Mouse (Mus musculus) forebrain, embryonic 14.5 days (tissue): ENCODE measurements around the gene Clmn. TPM values are rescaled to one million over a fixed set of nuclear protein-coding genes. Genes with fewer than 3 reads are reported as not detected.

Experiments used
- ATAC-seq: fragments of 200-750 bp; cut with Nextera tagmentation; 2 replicates; pipeline ENCODE4 v1.8.0; 2017; ENCODE audit warnings: mild to moderate bottlenecking, moderate library complexity
- DNase-seq: peaks from one replicate; pipeline ENCODE4 v3.0.0-alpha.2; 2015; ENCODE audit warnings: low spot score
- H3K27ac ChIP-seq: fragments of 300-500 bp; sonication (generic); 2 replicates; pipeline ENCODE4 v1.5.1; 2014; ENCODE audit warnings: low read depth, mild to moderate bottlenecking, control low read depth, low read length, moderate library complexity
- H3K27me3 ChIP-seq: fragments of 300-500 bp; sonication (generic); replicated peaks from 2 replicates; pipeline ENCODE4 v1.6.1; 2014; ENCODE audit warnings: low read length, control low read depth, mixed read lengths; ENCODE audit not compliant: control insufficient read depth, insufficient read depth
- H3K36me3 ChIP-seq: fragments of 300-500 bp; sonication (generic); 2 replicates; pipeline ENCODE4 v1.6.1; 2014; ENCODE audit warnings: low read length, control low read depth; ENCODE audit not compliant: control insufficient read depth, insufficient read depth
- H3K4me1 ChIP-seq: fragments of 300-500 bp; sonication (generic); 2 replicates; pipeline ENCODE4 v1.6.1; 2014; ENCODE audit warnings: antibody characterized with exemption, low read length, control low read depth; ENCODE audit not compliant: control insufficient read depth, insufficient read depth
- H3K4me2 ChIP-seq: fragments of 300-500 bp; sonication (generic); 2 replicates; pipeline ENCODE4 v1.6.1; 2014; ENCODE audit warnings: mild to moderate bottlenecking, control low read depth, low read length
- H3K4me3 ChIP-seq: fragments of 300-500 bp; sonication (generic); 2 replicates; pipeline ENCODE4 v1.5.1; 2014; ENCODE audit warnings: low read depth, low read length, control low read depth
- H3K9ac ChIP-seq: fragments of 300-500 bp; sonication (generic); 2 replicates; pipeline ENCODE4 v1.6.1; 2014; ENCODE audit warnings: mild to moderate bottlenecking, low read length, control low read depth, moderate library complexity
- H3K9me3 ChIP-seq: fragments of 300-500 bp; sonication (generic); replicated peaks from 2 replicates; pipeline ENCODE4 v1.6.1; 2016; ENCODE audit warnings: low read length, control low read depth, mixed read lengths; ENCODE audit not compliant: control insufficient read depth
- whole genome bisulfite sequencing: fragments of 180-500 bp; shearing (Covaris S2); extraction: QIAGEN DNeasy Blood & Tissue Kit; methylation state at CpG from one replicate; pipeline ENCODE4 v1.1.7; 2014; 5-methylcytosine and 5-hydroxymethylcytosine counted together
- polyA plus RNA-seq: library from polyadenylated mRNA; unstranded; fragments of >200 nt; fragmentation: Nextera tagmentation; extraction: Ambion mirVana; gene quantifications from 2 replicates; pipeline ENCODE4 v1.2.1, GENCODE M21; 2014

The Clmn gene
- polyA plus RNA-seq, 1 experiment from 2014 or later, result 0.33 TPM

DNA sequence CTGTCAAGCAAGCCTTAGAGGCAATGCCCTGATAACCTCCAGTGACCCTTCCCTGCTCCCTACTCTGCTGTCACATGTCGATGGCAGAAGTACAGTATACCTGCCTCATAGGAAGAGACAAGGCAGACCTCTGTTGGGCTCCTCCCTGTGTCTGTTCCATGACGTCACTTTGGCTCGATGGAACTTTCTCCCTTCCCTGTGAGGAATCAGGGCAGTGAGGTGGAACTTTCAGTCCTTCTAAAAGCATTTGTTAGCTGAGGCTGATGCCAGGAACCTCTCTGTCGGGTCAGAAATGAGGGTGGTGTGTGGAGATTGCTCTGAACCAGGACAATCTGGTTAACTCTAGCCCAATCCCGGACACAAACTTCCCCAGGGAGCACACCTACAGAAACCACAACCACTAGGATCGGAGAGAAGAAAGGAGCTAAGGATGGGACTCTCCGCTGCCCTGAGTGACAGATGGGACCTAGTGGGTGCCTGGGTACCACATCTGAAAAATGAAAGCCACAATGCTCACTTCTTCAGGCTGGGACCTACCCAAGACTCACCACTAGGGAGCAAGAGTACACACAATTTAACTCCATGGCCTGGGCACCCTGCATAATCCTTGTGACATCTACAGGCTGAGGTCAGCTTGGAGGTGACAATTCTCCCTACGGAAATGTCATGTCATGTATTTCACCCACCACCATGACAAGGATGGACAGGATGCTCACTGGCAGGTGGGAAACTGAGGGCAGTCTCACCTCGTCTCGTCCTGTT, 41.9 kb downstream of the Clmn start:
- H3K9ac ChIP-seq, result no peak overlapping the region
- WGBS, result 90% methylated on average over 10 of the region's 10 CpGs
- no peaks in the 10 kb centered on the region for H3K9me3 ChIP-seq
- no peaks in the 10 kb centered on the region for H3K36me3 ChIP-seq
- ATAC-seq (no peak), DNase-seq (no peak)
- H3K4me2 ChIP-seq, result no peak overlapping the region
- H3K27me3 ChIP-seq, result no peaks in the 10 kb centered on the region
- H3K27ac ChIP-seq, result no peak overlapping the region; the same call in 1 of the 2 replicates
- H3K4me3 ChIP-seq, result no peak overlapping the region
- peaks cover 25% of the 10 kb centered on the region for H3K4me1 ChIP-seq

GRCm38 (mm10) chr12:104822151-104822550, 42.7 kb downstream of the Clmn start:
- Histone ChIP-seq H3K9ac (no peak overlapping the region), H3K4me3 (no peak overlapping the region), H3K27me3 (no peaks in the 10 kb centered on the region), H3K9me3 (no peaks in the 10 kb centered on the region), H3K4me1 (peaks cover 25% of the 10 kb centered on the region), H3K36me3 (no peaks in the 10 kb centered on the region), H3K4me2 (no peak overlapping the region), H3K27ac (0 out of 2 replicates have a peak overlapping the region, but pooled peaks have one; percentile 3)
- WGBS, result 52% methylated on average over 8 of the region's 8 CpGs
- DNase-seq (no peak), ATAC-seq (no peak)

GRCm38 (mm10) chr12:104820061-104820460, 44.8 kb downstream of the Clmn start:
- no peak for DNase-seq
- H3K9ac ChIP-seq, result no peak overlapping the region
- no peak for ATAC-seq
- no peak overlapping the region for H3K4me2 ChIP-seq
- no peaks in the 10 kb centered on the region for H3K36me3 ChIP-seq
- no peak overlapping the region for H3K27ac ChIP-seq
- no peaks in the 10 kb centered on the region for H3K27me3 ChIP-seq
- WGBS, result 81% methylated on average over 5 of the region's 5 CpGs
- H3K4me1 ChIP-seq, result peaks cover 15% of the 10 kb centered on the region
- no peak overlapping the region for H3K4me3 ChIP-seq
- H3K9me3 ChIP-seq, result no peaks in the 10 kb centered on the region

DNA sequence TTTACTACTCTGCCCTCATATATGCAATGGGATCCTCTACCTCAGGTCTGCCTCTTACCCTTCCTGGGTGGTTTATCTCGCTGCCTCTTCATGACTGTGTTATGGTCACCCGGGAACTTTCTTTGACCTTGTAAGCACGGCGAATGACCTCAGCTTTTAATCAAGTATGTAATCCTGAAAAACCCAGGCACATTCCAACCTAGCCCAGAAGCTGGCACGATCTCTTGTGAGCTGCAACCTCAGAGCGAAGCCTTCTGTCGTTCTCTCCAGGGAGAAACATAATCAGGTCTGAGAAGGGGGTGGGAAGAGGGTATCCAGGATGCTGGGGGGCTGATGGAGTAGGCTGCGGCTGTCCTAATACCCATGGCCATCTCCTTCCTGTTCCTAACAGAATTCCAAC, 45.8 kb downstream of the Clmn start:
- ATAC-seq (no peak), DNase-seq (no peak)
- 67% methylated on average over 8 of the region's 8 CpGs for WGBS
- Histone ChIP-seq H3K36me3 (no peaks in the 10 kb centered on the region), H3K9me3 (no peaks in the 10 kb centered on the region), H3K9ac (no peak overlapping the region), H3K27ac (no peak overlapping the region), H3K4me3 (no peak overlapping the region), H3K4me1 (peaks cover 6% of the 10 kb centered on the region; the same call in 1 of the 2 replicates), H3K4me2 (no peak overlapping the region), H3K27me3 (no peaks in the 10 kb centered on the region)

DNA sequence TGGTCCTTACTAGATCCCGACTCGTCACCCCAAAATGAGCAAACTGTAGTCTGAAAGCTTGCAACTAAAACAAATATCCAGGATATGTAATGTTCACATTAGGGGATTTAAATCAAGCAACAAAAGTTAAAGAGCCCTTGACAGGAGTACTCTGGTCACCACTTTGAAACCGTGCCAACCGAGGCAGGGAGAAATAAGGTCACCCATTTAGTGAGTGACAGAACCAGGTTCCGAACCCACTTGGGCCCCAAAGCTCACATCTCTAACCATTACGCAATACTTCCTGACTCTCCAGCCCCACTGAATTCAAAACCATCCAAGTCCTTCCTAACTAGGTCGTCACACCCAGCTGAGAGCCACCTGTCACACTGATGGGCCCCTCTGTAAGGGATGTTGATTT, 46.8 kb downstream of the Clmn start:
- WGBS, result 69% methylated on average over 7 of the region's 7 CpGs
- no peak overlapping the region for H3K9ac ChIP-seq
- peaks cover 6% of the 10 kb centered on the region; the same call in 1 of the 2 replicates for H3K4me1 ChIP-seq
- H3K4me2 ChIP-seq, result no peak overlapping the region
- no peaks in the 10 kb centered on the region for H3K9me3 ChIP-seq
- ATAC-seq, result no peak
- H3K27ac ChIP-seq, result no peak overlapping the region
- H3K36me3 ChIP-seq, result no peaks in the 10 kb centered on the region
- DNase-seq, result no peak
- H3K4me3 ChIP-seq, result no peak overlapping the region
- H3K27me3 ChIP-seq, result no peaks in the 10 kb centered on the region

DNA sequence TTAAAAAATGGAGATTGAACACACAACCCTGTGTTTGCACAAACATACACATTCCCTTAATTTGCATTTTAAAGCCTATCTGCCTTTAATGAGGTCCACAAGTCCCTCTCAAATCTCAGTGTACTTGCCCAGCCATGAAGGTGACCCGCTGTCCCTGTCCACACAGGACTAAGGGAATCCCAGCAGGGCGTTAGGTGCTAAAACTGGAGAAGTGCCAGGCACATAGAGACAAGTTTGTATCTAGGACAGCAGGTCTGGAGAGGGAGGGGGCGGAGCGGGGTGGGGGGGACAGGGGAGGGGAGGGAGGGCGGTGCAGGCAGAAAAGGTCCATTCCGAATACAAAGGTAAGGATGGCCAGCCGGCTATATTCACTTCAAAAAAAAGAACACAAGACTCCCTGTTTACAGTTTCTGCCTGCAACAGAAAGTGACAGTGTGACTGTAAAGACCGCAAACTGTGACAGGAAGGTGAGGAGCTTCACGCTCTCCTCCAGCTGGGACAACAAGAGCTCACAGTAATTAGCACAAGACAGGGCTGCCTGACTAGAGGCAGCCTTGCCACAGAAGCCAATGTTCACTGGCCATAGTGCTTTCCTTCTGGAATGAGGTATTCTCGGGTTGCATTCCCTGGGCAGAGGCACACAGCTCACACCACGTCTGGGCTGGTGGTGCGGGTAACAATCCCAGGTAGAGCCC, 47.6 kb downstream of the Clmn start:
- H3K27me3 ChIP-seq, result no peaks in the 10 kb centered on the region
- H3K4me3 ChIP-seq, result no peak overlapping the region
- WGBS, result 19% methylated on average over 12 of the region's 12 CpGs
- DNase-seq, result peak; percentile 42
- H3K4me1 ChIP-seq, result peaks cover 6% of the 10 kb centered on the region; the same call in 1 of the 2 replicates
- no peak for ATAC-seq
- H3K36me3 ChIP-seq, result no peaks in the 10 kb centered on the region
- H3K9ac ChIP-seq, result no peak overlapping the region
- H3K9me3 ChIP-seq, result no peaks in the 10 kb centered on the region
- H3K27ac ChIP-seq, result no peak overlapping the region
- H3K4me2 ChIP-seq, result no peak overlapping the region

GRCm38 (mm10) chr12:104814291-104814690, 50.6 kb downstream of the Clmn start:
- ATAC-seq (no peak), DNase-seq (no peak)
- Histone ChIP-seq H3K9ac (no peak overlapping the region), H3K4me3 (no peak overlapping the region), H3K4me1 (peaks cover 4% of the 10 kb centered on the region; the same call in 1 of the 2 replicates), H3K27ac (no peak overlapping the region), H3K27me3 (no peaks in the 10 kb centered on the region), H3K9me3 (no peaks in the 10 kb centered on the region), H3K4me2 (no peak overlapping the region), H3K36me3 (no peaks in the 10 kb centered on the region)
- 78% methylated on average over 7 of the region's 7 CpGs for WGBS

DNA sequence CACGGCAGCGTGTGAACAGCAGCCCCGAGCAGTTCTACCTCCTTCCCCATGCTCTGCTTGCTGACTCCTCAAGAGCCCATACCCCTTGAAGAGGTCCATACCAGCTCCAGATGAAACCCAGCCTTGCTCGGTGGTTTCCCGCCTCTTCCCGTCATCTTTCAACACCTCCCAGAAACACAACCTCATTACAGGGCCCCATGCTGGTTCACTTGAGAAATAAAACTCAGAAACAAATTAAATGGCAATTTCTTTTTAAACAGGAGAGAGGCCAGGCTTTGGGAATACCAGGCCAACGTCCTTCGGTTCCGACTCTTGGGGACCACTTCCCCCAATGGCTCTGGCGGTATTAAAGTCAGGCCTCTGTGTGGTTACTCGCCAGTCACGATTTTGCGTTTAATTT, 51.1 kb downstream of the Clmn start:
- Histone ChIP-seq H3K27me3 (no peaks in the 10 kb centered on the region), H3K36me3 (no peaks in the 10 kb centered on the region)
- ATAC-seq, result no peak

GRCm38 (mm10) chr12:104812711-104813110, 52.2 kb downstream of the Clmn start:
- ATAC-seq (no peak), DNase-seq (no peak)
- peaks cover 4% of the 10 kb centered on the region; the same call in 1 of the 2 replicates for H3K4me1 ChIP-seq
- no peak overlapping the region for H3K4me2 ChIP-seq
- no peak overlapping the region for H3K27ac ChIP-seq
- no peaks in the 10 kb centered on the region for H3K27me3 ChIP-seq
- 82% methylated on average over 4 of the region's 4 CpGs for WGBS
- H3K4me3 ChIP-seq, result no peak overlapping the region
- H3K9ac ChIP-seq, result no peak overlapping the region
- no peaks in the 10 kb centered on the region for H3K36me3 ChIP-seq
- H3K9me3 ChIP-seq, result no peaks in the 10 kb centered on the region

More for the DNA sequence above, 51.1 kb downstream of the Clmn start:
- Histone ChIP-seq H3K4me3 (no peak overlapping the region), H3K9me3 (no peaks in the 10 kb centered on the region), H3K27ac (no peak overlapping the region), H3K4me2 (no peak overlapping the region), H3K4me1 (peaks cover 4% of the 10 kb centered on the region; the same call in 1 of the 2 replicates), H3K9ac (no peak overlapping the region)
- no peak for DNase-seq
- WGBS, result 89% methylated on average over 13 of the region's 13 CpGs
